Mouse (Mus musculus): ENCODE measurements around the gene Tmem117.

DNA sequence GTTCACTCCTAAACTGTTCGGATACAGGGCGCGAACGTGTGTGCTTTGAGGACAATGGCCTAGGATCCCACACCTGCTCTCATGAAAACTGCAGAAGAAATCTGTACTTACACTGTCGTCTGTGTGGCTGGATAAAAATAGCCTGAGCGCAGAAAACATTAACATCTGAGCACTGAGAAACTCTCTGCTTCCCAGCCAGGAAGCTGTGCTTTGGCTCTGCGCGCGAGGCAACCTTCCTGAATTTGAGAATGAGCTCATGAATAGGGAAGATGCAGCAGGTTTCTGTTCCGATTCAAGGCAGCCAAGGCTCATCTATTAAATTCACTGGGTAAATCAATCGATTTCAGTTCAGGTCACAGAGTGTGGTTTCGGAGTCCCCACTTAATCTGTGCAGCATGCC, 446.3 kb downstream of the Tmem117 start:
- TF ChIP-seq CTCF (IDR thresholded peaks at IDR 0.05; ENCODE audit: extremely low read depth, insufficient read depth, low read length) (no peak), POLR2A (IDR thresholded peaks at IDR 0.05; ENCODE audit: extremely low read depth, insufficient read depth, low read length) (no peak)

Data from cortical plate, adult 2 months (tissue).